Mouse (Mus musculus): ENCODE measurements around the gene Hhat. TPM values are rescaled to one million over a fixed set of nuclear protein-coding genes. Genes with fewer than 3 reads are reported as not detected.
A peak's percentile ranks its signal among the peaks of the same experiment; 100 is the strongest.

Hhat gene
- total RNA-seq, 2 experiments from 2014 or later = 0.80 to 8.0 TPM

GRCm38 (mm10) chr1:192677236-192677635 is 93.8 kb downstream of the Hhat start:
- ATAC-seq (replicated peaks; ENCODE audit: low FRiP score, low TSS enrichment, poor library complexity, severe bottlenecking) = no peak

DNA sequence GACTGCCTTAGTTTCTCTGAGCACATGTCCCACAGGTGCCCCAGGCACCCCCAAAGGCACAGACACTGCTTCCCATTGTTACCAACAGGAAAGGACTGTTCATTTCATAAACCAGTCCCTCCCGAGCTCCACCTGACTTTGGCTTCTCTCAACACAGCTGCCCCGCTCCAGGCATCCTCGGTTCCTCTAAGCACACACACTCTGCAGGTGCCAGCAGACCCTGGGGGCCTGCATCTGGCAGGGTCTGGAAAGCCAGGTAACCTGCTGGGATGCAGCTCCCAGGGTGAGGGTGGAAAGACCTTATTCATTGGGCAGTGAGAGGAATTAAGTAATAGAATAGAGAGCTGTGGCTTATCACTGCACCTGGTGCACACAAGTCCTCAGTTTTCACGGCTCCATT is 107.4 kb downstream of the Hhat start:
- no peak for ATAC-seq (replicated peaks; ENCODE audit: low FRiP score, low TSS enrichment, poor library complexity, severe bottlenecking)

DNA sequence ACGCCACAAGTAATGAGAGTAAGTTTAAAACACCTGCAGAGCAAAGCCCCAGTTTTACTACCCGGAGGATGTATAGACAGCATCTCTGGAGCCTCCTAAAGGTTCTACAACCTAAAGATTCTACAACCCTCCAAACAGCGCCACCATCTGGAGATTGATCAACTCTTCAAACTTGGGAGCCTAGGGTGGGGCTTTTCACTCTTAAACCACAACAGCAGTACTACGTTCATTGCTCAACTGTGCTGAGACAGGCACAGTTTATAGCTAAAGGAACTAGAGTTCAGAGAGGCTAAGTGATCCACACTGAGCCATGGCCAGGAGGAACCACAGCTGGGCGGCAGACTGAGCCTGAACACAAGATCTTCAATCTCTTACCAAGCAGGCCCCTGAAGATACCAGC is 107.9 kb downstream of the Hhat start:
- ATAC-seq (replicated peaks; ENCODE audit: low FRiP score, low TSS enrichment, poor library complexity, severe bottlenecking) = peak; percentile 51

DNA sequence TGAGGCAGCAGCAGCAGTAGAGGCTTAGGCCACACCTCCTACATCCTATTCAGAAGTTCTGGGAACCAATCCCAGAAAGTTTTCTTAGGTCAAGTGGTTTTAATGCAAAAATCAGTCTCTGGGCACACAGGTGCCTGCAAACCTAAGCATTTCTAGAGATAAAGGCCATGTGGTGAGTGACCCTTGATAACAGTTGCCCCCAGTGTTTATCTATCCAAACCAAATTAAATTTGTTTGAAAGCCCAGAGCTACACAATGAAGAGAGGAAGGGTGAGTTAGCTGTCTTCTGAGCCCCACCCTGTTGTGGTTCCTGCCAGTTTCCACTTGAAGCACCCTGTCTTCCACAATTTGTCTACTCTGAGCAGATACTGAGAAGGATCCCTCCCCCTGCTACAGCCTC is 109.4 kb downstream of the Hhat start:
- ATAC-seq (replicated peaks; ENCODE audit: low FRiP score, low TSS enrichment, poor library complexity, severe bottlenecking) = peak; percentile 90

DNA sequence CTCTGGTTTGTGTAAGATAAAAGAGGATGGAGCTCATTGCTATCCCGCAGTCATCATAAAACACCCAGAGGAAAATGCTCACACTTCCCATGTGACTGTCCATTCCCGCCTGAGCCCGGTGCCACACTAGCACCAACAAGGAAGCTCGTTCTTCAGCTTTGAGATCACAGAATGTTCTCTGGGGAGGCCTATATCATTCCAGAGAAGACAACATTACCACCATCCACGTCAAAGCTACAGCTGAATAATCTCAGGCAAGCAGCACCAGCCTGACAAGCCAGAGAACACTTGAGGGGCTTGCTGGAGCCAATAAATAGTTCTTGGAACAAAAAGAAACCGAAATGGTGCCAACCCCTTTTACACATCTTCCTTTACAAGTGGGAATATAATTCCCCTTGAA is 113.6 kb downstream of the Hhat start:
- ATAC-seq (replicated peaks; ENCODE audit: low FRiP score, low TSS enrichment, poor library complexity, severe bottlenecking) = no peak

DNA sequence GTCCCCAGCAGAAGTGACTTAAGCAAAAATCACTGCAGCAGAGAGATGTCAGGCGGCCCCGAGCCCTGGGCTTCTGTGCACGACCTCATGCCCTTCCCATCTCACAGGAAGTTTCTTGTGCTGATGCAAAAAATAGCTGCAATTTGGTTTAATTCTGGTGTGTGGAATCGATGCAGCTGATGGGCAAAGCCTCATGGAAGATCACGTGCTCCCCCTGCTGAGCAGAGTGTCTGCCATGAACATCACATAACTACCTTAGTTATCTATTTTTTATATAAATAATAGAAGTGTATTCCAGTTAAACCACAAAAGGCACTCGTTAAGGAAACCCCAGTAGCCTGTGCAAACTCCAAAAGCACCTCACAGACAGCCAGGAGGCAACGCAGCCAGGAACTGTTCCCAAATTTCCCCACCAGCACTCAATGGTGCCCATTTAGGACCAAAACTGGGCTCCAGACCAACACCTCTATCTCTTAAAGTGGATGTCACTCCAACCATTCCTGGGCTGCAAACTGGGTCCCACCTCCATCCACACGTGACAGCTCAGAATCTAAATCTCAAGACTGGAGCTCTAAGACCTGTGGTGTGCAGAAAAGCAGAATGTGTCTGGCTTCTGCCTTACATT is 118.9 kb downstream of the Hhat start:
- ATAC-seq (replicated peaks; ENCODE audit: low FRiP score, low TSS enrichment, poor library complexity, severe bottlenecking) = no peak

GRCm38 (mm10) chr1:192650586-192650985 is 120.4 kb downstream of the Hhat start:
- ATAC-seq (replicated peaks; ENCODE audit: low FRiP score, low TSS enrichment, poor library complexity, severe bottlenecking) = no peak

DNA sequence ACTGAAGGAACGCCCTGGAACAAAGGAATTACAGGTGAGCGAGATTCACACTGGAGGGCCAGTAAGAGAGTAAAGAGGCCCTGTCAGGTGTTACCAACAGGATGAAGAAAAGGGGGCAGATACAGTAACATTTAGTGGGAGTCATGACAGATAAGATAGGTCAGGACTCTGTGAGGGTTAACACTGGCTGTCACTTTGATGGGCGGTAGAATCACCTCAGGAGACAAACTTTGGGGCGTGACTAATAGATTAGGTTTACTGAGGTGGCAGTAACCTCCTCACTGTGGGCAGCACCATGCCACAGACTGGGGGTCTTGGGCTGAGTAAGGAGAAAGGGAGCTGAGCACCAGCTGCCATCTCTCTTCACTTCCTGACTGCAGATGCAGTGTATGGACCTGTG is 121.0 kb downstream of the Hhat start:
- peak; percentile 19; the same call in 1 of the 2 replicates for ATAC-seq (replicated peaks; ENCODE audit: low FRiP score, low TSS enrichment, poor library complexity, severe bottlenecking)

DNA sequence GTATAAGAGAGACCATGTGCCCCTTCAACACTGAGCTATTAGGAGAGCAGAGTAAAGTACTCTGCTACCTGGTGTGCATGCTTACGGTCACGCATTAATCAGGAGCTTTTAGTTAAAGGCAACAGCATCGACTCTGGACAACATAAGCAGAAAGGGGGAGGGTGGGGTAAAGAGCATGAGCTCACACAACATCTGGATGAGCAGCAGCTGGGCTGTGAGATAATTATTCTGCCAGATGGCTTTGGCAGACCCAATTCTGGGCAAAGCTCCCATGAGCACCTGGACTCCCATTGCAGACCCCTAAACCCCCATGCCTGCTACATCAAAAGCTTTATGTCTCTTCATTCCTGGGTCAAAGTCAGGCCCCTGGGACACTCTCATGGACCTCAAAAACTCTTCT is 121.8 kb downstream of the Hhat start:
- peak; percentile 41; the same call in 1 of the 2 replicates for ATAC-seq (replicated peaks; ENCODE audit: low FRiP score, low TSS enrichment, poor library complexity, severe bottlenecking)

DNA sequence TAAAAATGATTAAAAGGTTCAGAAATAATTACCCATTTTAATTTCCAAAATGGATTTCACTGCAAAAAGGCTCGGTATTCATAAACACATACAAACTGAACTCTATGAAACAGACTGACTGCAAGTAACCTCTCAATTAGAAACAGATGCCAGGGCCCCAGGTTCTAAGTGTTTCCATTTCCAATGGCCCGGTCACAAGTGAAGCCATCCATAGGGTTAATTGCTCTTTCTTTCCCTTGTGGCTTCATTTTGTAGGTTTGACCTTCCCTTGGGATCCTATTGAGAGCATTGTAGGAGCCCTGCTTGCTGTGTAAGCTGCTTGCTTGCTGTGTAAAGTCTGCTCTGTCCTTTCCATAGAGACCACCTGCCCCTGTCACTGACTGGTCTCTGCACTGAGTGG is 123.7 kb downstream of the Hhat start:
- no peak for ATAC-seq (replicated peaks; ENCODE audit: low FRiP score, low TSS enrichment, poor library complexity, severe bottlenecking)

GRCm38 (mm10) chr1:192642126-192642525 is 128.9 kb downstream of the Hhat start:
- ATAC-seq (replicated peaks; ENCODE audit: low FRiP score, low TSS enrichment, poor library complexity, severe bottlenecking) = no peak

DNA sequence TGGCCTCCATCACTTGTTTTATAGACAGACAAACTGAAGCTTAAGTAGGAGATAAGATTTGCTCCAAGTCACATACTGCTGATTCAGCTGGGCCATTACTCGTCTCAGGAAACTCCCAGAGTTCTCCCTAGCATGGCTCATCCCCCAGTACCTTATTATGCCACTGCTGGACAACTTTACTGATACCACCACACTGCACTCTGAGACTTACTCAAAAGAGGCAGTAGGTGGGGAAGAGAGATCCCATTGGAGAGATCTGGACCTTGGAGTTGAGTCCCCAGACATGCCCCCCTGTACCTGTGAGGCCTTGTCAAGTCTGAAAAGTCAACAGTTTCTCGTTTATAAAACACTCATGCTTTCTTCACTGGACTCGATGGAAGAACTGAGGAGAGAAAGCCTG is 131.8 kb downstream of the Hhat start:
- no peak for ATAC-seq (replicated peaks; ENCODE audit: low FRiP score, low TSS enrichment, poor library complexity, severe bottlenecking)

DNA sequence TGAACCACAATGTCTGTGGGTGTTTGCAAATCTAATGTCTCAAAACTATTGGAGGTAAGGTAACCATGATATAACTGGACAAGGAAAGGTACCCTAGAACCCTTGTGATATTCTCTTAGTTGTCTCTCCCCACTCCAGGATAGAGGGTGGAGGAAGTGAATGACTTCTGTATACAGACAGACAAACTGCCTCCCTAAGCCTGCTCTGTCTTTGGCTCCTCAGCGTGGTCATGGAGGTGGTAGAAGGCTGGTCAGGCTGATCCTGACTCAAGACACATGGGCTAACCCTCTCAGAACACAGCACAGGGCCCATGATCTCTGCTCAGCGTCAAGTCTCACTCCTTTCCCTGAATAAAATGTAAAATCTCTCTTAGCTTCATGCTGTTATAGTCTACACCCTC is 149.2 kb downstream of the Hhat start:
- ATAC-seq (replicated peaks; ENCODE audit: low FRiP score, low TSS enrichment, poor library complexity, severe bottlenecking) = no peak

GRCm38 (mm10) chr1:192613271-192613670 is 157.8 kb downstream of the Hhat start:
- no peak for ATAC-seq (replicated peaks; ENCODE audit: low FRiP score, low TSS enrichment, poor library complexity, severe bottlenecking)

DNA sequence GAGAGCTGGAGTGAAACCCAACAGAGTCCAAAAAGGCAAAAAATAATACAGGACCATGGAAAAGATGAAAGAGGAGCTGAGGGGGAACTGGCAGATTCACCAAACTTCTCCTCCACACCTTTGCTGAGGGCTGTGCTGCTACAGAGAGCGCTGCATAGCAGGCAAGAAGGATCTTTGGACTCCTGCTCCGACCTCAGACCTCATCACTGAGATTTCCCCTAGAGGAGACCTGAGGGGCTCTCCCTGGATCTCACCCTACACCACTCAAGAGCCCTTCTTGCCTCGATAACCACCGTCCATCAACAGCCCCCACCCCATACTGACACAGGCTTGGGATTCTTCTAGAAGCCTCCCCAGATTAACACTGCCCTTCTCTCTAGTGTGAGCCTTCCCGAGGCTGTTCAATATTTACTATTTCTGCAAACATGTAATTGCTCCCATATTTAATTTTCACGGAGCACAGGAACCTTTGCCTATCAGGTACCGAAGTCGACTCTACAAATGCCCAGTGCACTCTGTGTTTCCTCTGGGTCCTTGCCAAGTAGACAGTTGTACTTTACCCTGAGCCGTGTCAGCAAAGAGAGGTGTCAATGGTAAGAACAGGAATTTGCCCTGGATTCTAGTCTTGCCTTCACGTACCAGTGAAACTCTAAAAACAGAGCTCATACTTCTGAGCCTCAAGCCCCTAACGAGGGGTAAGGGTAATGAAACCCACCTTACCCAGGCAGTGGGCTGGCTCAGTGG is 158.9 kb downstream of the Hhat start:
- no peak for ATAC-seq (replicated peaks; ENCODE audit: low FRiP score, low TSS enrichment, poor library complexity, severe bottlenecking)

DNA sequence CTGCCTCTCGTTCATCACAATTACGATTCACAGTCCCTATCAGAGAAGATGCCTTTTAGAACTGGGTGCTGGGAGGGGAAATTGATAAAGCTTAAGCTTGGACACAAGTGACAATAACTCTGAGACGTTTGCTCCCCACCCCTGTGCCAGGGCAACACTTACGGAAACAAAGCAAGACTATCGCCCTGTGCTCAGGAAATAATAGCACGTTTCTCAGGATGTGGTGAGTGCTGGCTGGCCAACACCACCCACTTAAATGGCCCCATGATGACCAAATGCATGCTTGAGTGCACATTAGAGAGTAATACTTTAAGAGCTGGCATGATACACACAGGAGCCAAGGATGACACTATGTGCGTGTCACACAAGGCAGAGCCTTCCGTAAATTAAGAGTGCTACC is 164.1 kb downstream of the Hhat start:
- ATAC-seq (replicated peaks; ENCODE audit: low FRiP score, low TSS enrichment, poor library complexity, severe bottlenecking) = no peak

- ATAC-seq (replicated peaks; ENCODE audit: low FRiP score, low TSS enrichment, poor library complexity, severe bottlenecking) = no peak
Measured at GRCm38 (mm10) chr1:192604413-192604812, 166.6 kb downstream of the Hhat start.

DNA sequence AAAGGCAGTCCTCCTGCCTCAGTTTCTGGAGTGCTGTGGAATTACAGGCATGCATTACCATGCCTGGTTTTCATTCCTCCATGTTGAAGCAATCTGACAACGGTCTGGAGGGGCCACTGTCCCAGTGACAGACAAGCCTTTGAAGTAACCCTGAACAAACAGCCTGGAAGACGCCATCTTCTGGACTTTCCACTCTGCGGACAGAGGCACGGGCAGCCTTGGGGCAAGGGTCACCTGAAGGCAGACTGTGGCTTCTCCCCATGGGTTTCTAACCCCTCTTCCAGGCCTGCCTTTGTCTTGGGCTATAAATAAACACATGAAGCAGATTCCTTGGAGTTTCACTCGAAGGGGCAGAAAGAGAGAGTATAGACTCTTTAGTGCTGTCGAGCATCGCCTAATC is 167.5 kb downstream of the Hhat start:
- no peak for ATAC-seq (replicated peaks; ENCODE audit: low FRiP score, low TSS enrichment, poor library complexity, severe bottlenecking)

DNA sequence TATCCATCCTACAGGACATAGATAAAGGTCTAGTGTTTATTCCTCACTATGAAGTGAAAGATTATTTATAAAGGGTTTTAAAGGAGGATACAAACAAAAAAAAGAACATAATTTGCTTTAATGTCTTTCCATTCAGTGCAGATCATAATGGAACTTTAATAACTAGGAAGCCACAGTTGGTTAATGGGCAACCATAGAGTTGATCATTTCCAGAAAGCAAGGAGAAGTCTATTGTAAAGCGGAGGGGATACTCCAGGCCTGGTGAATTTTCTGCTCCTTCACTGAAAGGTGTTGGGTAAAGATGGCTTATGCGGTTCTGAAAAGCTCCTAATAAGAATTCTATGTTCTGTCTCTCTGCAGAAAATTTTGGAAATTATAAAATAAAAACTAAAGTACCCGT is 169.8 kb downstream of the Hhat start:
- ATAC-seq (replicated peaks; ENCODE audit: low FRiP score, low TSS enrichment, poor library complexity, severe bottlenecking) = no peak

DNA sequence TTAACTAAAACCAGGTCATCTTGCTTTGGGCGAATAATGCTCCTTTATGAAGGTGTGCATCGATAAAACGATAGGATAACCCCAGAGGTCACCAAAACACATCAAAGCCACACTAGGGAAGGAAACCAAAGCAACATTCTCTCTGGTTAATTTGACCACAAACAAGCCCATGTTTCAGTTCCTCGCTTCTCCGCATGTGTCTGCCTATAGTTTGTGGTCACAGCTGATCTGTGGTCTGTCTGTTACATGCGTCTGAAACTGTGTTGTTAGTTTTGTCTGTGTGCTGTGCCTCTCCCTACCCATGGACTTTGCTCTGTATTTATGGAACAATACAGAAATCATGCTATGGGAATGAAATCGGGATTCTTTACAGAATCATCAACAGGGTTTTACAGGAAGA is 171.3 kb downstream of the Hhat start:
- ATAC-seq (replicated peaks; ENCODE audit: low FRiP score, low TSS enrichment, poor library complexity, severe bottlenecking) = no peak

DNA sequence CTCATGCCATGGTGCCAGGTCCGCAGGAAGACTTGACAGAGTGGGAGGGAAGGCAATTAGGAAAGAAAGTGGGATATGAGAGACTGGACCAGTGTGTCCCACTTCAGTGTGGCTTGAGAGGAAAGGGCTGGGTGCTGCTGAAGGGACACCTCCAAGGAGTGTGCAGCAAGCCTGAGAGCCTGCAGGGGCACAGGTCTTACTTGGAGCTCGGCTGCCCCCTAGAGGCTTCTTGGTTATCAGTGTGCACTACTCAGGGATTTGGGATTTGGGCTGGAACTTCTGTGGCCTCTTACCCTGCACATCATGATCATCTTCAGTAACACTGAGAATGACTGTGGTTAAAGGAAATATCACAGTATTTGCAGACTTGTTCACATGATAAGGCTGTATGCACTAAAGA is 172.6 kb downstream of the Hhat start:
- peak; percentile 92 for ATAC-seq (replicated peaks; ENCODE audit: low FRiP score, low TSS enrichment, poor library complexity, severe bottlenecking)
